Mouse (Mus musculus): ENCODE measurements around the gene Nphp4.
A peak's percentile ranks its signal among the peaks of the same experiment; 100 is the strongest.
"Not testable (repeated sequence)": the region's sequence is repeated elsewhere in the genome, so short reads cannot be mapped to it uniquely, and the experiment has no call there.

Gene Nphp4

GRCm38 (mm10) chr4:152480426-152480825, 3.9 kb downstream of the Nphp4 start:
- DNase-seq, result no peak

GRCm38 (mm10) chr4:152488046-152488445, 11.5 kb downstream of the Nphp4 start:
- DNase-seq, result no peak

- DNase-seq, result no peak
These were observed 13.8 kb downstream of the Nphp4 start for GRCm38 (mm10) chr4:152490311-152490710.

GRCm38 (mm10) chr4:152491250-152491899, 14.9 kb downstream of the Nphp4 start:
- peak; percentile 86 to 90 for DNase-seq

- peak; percentile 66 to 68 for DNase-seq
These were observed 17.9 kb downstream of the Nphp4 start for GRCm38 (mm10) chr4:152494360-152494879.

- no peak for DNase-seq
These were observed 35.9 kb downstream of the Nphp4 start for GRCm38 (mm10) chr4:152512221-152512925.

GRCm38 (mm10) chr4:152514884-152515283, 38.4 kb downstream of the Nphp4 start:
- DNase-seq, result no peak

GRCm38 (mm10) chr4:152519106-152519505, 42.6 kb downstream of the Nphp4 start:
- no peak for DNase-seq

GRCm38 (mm10) chr4:152520083-152520482, 43.6 kb downstream of the Nphp4 start:
- DNase-seq, result peak; percentile 90 to 94

GRCm38 (mm10) chr4:152532872-152533271, 56.4 kb downstream of the Nphp4 start:
- no peak for DNase-seq

- no peak for DNase-seq
These were observed 63.2 kb downstream of the Nphp4 start for GRCm38 (mm10) chr4:152539756-152540155.

- no peak for DNase-seq
These were observed 64.7 kb downstream of the Nphp4 start for GRCm38 (mm10) chr4:152541172-152541571.

- no peak for DNase-seq
These were observed 65.9 kb downstream of the Nphp4 start for GRCm38 (mm10) chr4:152542447-152542846.

- DNase-seq, result peak; percentile 39 to 42
These were observed 70.0 kb downstream of the Nphp4 start for GRCm38 (mm10) chr4:152546481-152546880.

- no peak for DNase-seq
These were observed 71.6 kb downstream of the Nphp4 start for GRCm38 (mm10) chr4:152547886-152548663.

- no peak for DNase-seq
These were observed 73.1 kb downstream of the Nphp4 start for GRCm38 (mm10) chr4:152549507-152550202.

- DNase-seq, result no peak
These were observed 73.7 kb downstream of the Nphp4 start for GRCm38 (mm10) chr4:152550203-152550549.

- peak; percentile 63 to 70 for DNase-seq
These were observed 77.2 kb downstream of the Nphp4 start for GRCm38 (mm10) chr4:152553582-152554285.

GRCm38 (mm10) chr4:152554421-152554820, 77.9 kb downstream of the Nphp4 start:
- no peak for DNase-seq

GRCm38 (mm10) chr4:152555806-152556205, 79.3 kb downstream of the Nphp4 start:
- DNase-seq, result not testable (repeated sequence)

GRCm38 (mm10) chr4:152558246-152558645, 81.7 kb downstream of the Nphp4 start:
- DNase-seq, result no peak

- DNase-seq, result no peak
These were observed 91.5 kb downstream of the Nphp4 start for GRCm38 (mm10) chr4:152568006-152568405.

Data from cerebellum, adult 18-20 months (tissue).